Mouse (Mus musculus) limb, embryonic 13.5 days (tissue): ENCODE data around the gene Tesk1. TPM values are rescaled to one million over a fixed set of nuclear protein-coding genes. Genes with fewer than 3 reads are reported as not detected.

Experiments used
- ATAC-seq: fragments of 200-750 bp; cut with Nextera tagmentation; 2 replicates; pipeline ENCODE4 v1.8.0; 2017; ENCODE audit warnings: low read depth, moderate number of reproducible peaks, moderate TSS enrichment; ENCODE audit not compliant: low FRiP score
- H3K27ac ChIP-seq: fragments of 300-500 bp; sonication (generic); 2 replicates; pipeline ENCODE4 v1.5.1; 2015; ENCODE audit warnings: inconsistent platforms, mild to moderate bottlenecking, moderate library complexity
- H3K27me3 ChIP-seq: fragments of 300-500 bp; sonication (generic); 2 replicates; pipeline ENCODE4 v1.6.1; 2015; ENCODE audit warnings: mild to moderate bottlenecking, inconsistent platforms
- H3K36me3 ChIP-seq: fragments of 300-500 bp; sonication (generic); 2 replicates; pipeline ENCODE4 v1.6.1; 2015; ENCODE audit warnings: inconsistent platforms, mild to moderate bottlenecking, moderate library complexity
- H3K4me1 ChIP-seq: fragments of 300-500 bp; sonication (generic); 2 replicates; pipeline ENCODE4 v1.6.1; 2015; ENCODE audit warnings: inconsistent platforms
- H3K4me2 ChIP-seq: fragments of 300-500 bp; sonication (generic); replicated peaks from 2 replicates; pipeline ENCODE4 v1.6.1; 2015; ENCODE audit warnings: inconsistent platforms, mild to moderate bottlenecking, moderate library complexity
- H3K4me3 ChIP-seq: fragments of 300-500 bp; sonication (generic); 2 replicates; pipeline ENCODE4 v1.5.1; 2015; ENCODE audit warnings: moderate library complexity, mild to moderate bottlenecking, inconsistent platforms
- H3K9ac ChIP-seq: fragments of 300-500 bp; sonication (generic); 2 replicates; pipeline ENCODE4 v1.6.1; 2015; ENCODE audit warnings: mild to moderate bottlenecking, inconsistent platforms
- H3K9me3 ChIP-seq: fragments of 300-500 bp; sonication (generic); 2 replicates; pipeline ENCODE4 v1.6.1; 2016; ENCODE audit warnings: inconsistent platforms
- WGBS: fragments of 180-500 bp; shearing (Covaris S2); methylation state at CpG from one replicate; pipeline ENCODE4 v1.1.7; 2015; 5-methylcytosine and 5-hydroxymethylcytosine counted together
- polyA plus RNA-seq: library from polyadenylated mRNA; unstranded; fragments of >200 nt; fragmentation: Nextera tagmentation; extraction: Ambion mirVana; gene quantifications from 2 replicates; pipeline ENCODE4 v1.2.1, GENCODE M21; 2015

Tesk1 gene
- polyA plus RNA-seq, 1 experiment from 2014 or later = 7.7 TPM

- Histone ChIP-seq H3K27ac (peak overlapping the region; percentile 83), H3K9ac (peak overlapping the region; percentile 70), H3K9me3 (no peaks in the 10 kb centered on the region), H3K4me3 (peak overlapping the region; percentile 54), H3K27me3 (no peaks in the 10 kb centered on the region), H3K4me1 (peaks cover 40% of the 10 kb centered on the region), H3K36me3 (0 out of 2 replicates have a peak, but pooled peaks cover 2% of the 10 kb centered on the region), H3K4me2 (peak overlapping the region; percentile 77)
- WGBS = 3% methylated on average over 28 of the region's 28 CpGs
- peak; percentile 95 for ATAC-seq
These were observed 35.4 kb upstream of the Tesk1 start for GRCm38 (mm10) chr4:43406162-43406971.

- peak overlapping the region; percentile 54 for H3K4me3 ChIP-seq
- 0 out of 2 replicates have a peak, but pooled peaks cover 2% of the 10 kb centered on the region for H3K36me3 ChIP-seq
- ATAC-seq = no peak
- peak overlapping the region; percentile 77 for H3K4me2 ChIP-seq
- H3K4me1 ChIP-seq = peaks cover 31% of the 10 kb centered on the region
- H3K9me3 ChIP-seq = no peaks in the 10 kb centered on the region
- peak overlapping the region; percentile 83; the same call in 1 of the 2 replicates for H3K27ac ChIP-seq
- 70% methylated on average over 12 of the region's 12 CpGs for WGBS
- no peaks in the 10 kb centered on the region for H3K27me3 ChIP-seq
- H3K9ac ChIP-seq = peak overlapping the region; percentile 70
These were observed 34.4 kb upstream of the Tesk1 start for GRCm38 (mm10) chr4:43407071-43407920.

GRCm38 (mm10) chr4:43414761-43415160, 27.0 kb upstream of the Tesk1 start:
- no peak for ATAC-seq
- WGBS = 90% methylated on average over 14 of the region's 14 CpGs
- Histone ChIP-seq H3K36me3 (peaks cover 54% of the 10 kb centered on the region), H3K4me2 (no peak overlapping the region), H3K9me3 (no peaks in the 10 kb centered on the region), H3K4me1 (0 out of 2 replicates have a peak, but pooled peaks cover 7% of the 10 kb centered on the region), H3K27ac (no peak overlapping the region), H3K4me3 (no peak overlapping the region), H3K27me3 (no peaks in the 10 kb centered on the region), H3K9ac (no peak overlapping the region)

GRCm38 (mm10) chr4:43415221-43416070, 26.3 kb upstream of the Tesk1 start:
- Histone ChIP-seq H3K4me1 (0 out of 2 replicates have a peak, but pooled peaks cover 12% of the 10 kb centered on the region), H3K36me3 (peaks cover 54% of the 10 kb centered on the region), H3K27me3 (no peaks in the 10 kb centered on the region), H3K27ac (no peak overlapping the region), H3K9ac (no peak overlapping the region), H3K4me3 (no peak overlapping the region), H3K9me3 (no peaks in the 10 kb centered on the region), H3K4me2 (no peak overlapping the region)
- no peak for ATAC-seq
- whole genome bisulfite sequencing = 88% methylated on average over 29 of the region's 29 CpGs

GRCm38 (mm10) chr4:43416071-43416490, 25.7 kb upstream of the Tesk1 start:
- Histone ChIP-seq H3K9ac (no peak overlapping the region), H3K9me3 (no peaks in the 10 kb centered on the region), H3K4me2 (no peak overlapping the region), H3K4me3 (no peak overlapping the region), H3K4me1 (0 out of 2 replicates have a peak, but pooled peaks cover 12% of the 10 kb centered on the region), H3K27ac (no peak overlapping the region), H3K36me3 (peaks cover 55% of the 10 kb centered on the region), H3K27me3 (no peaks in the 10 kb centered on the region)
- 94% methylated on average over 22 of the region's 22 CpGs for WGBS
- ATAC-seq = no peak

GRCm38 (mm10) chr4:43417269-43418062, 24.3 kb upstream of the Tesk1 start:
- Histone ChIP-seq H3K36me3 (peaks cover 69% of the 10 kb centered on the region), H3K27ac (no peak overlapping the region), H3K4me2 (no peak overlapping the region), H3K9me3 (no peaks in the 10 kb centered on the region), H3K4me1 (0 out of 2 replicates have a peak, but pooled peaks cover 12% of the 10 kb centered on the region), H3K27me3 (peaks cover 9% of the 10 kb centered on the region), H3K9ac (no peak overlapping the region; the same call in 1 of the 2 replicates), H3K4me3 (no peak overlapping the region)
- ATAC-seq = no peak
- 84% methylated on average over 16 of the region's 16 CpGs for WGBS

GRCm38 (mm10) chr4:43418450-43418849, 23.3 kb upstream of the Tesk1 start:
- Histone ChIP-seq H3K27me3 (peaks cover 18% of the 10 kb centered on the region), H3K9me3 (no peaks in the 10 kb centered on the region), H3K4me1 (0 out of 2 replicates have a peak, but pooled peaks cover 12% of the 10 kb centered on the region), H3K36me3 (peaks cover 71% of the 10 kb centered on the region), H3K9ac (no peak overlapping the region), H3K27ac (no peak overlapping the region), H3K4me2 (no peak overlapping the region), H3K4me3 (no peak overlapping the region)
- ATAC-seq = no peak
- WGBS = 78% methylated on average over 4 of the region's 4 CpGs

GRCm38 (mm10) chr4:43418973-43419656, 22.6 kb upstream of the Tesk1 start:
- peaks cover 75% of the 10 kb centered on the region for H3K36me3 ChIP-seq
- H3K9me3 ChIP-seq = no peaks in the 10 kb centered on the region
- no peak overlapping the region for H3K27ac ChIP-seq
- no peak overlapping the region for H3K4me2 ChIP-seq
- ATAC-seq = no peak
- 0 out of 2 replicates have a peak, but pooled peaks cover 12% of the 10 kb centered on the region for H3K4me1 ChIP-seq
- peaks cover 25% of the 10 kb centered on the region for H3K27me3 ChIP-seq
- 60% methylated on average over 15 of the region's 15 CpGs for WGBS
- no peak overlapping the region for H3K4me3 ChIP-seq
- no peak overlapping the region for H3K9ac ChIP-seq

GRCm38 (mm10) chr4:43419801-43420281, 21.9 kb upstream of the Tesk1 start:
- no peaks in the 10 kb centered on the region for H3K9me3 ChIP-seq
- 0 out of 2 replicates have a peak, but pooled peaks cover 12% of the 10 kb centered on the region for H3K4me1 ChIP-seq
- peaks cover 32% of the 10 kb centered on the region for H3K27me3 ChIP-seq
- 0 out of 2 replicates have a peak overlapping the region, but pooled peaks have one; percentile 13 for H3K9ac ChIP-seq
- peaks cover 77% of the 10 kb centered on the region for H3K36me3 ChIP-seq
- no peak for ATAC-seq
- H3K4me3 ChIP-seq = no peak overlapping the region
- H3K27ac ChIP-seq = no peak overlapping the region
- no peak overlapping the region for H3K4me2 ChIP-seq
- 59% methylated on average over 9 of the region's 9 CpGs for WGBS

- Histone ChIP-seq H3K9me3 (no peaks in the 10 kb centered on the region), H3K27ac (no peak overlapping the region), H3K4me2 (no peak overlapping the region), H3K9ac (0 out of 2 replicates have a peak overlapping the region, but pooled peaks have one; percentile 13), H3K36me3 (peaks cover 77% of the 10 kb centered on the region), H3K4me1 (peaks cover 15% of the 10 kb centered on the region), H3K27me3 (peaks cover 37% of the 10 kb centered on the region), H3K4me3 (no peak overlapping the region)
- ATAC-seq = no peak
- WGBS = 8% methylated on average over 6 of the region's 6 CpGs
These were observed 21.4 kb upstream of the Tesk1 start for GRCm38 (mm10) chr4:43420305-43420704.
